Mouse (Mus musculus): Measurements from ENCODE around the gene Rere. TPM values are rescaled to one million over a fixed set of nuclear protein-coding genes. Genes with fewer than 3 reads are reported as not detected.

The Rere gene
- polyA plus RNA-seq, 1 experiment = 26.2 TPM

- TF ChIP-seq CTCF (IDR thresholded peaks at IDR 0.05; ENCODE audit: control insufficient read depth, insufficient read depth, insufficient replicate concordance, low read depth, low read length) (no peak), POLR2A (IDR thresholded peaks at IDR 0.05; ENCODE audit: control insufficient read depth, low read depth, low read length) (no peak)
- H3K36me3 ChIP-seq (ENCODE audit: control insufficient read depth, insufficient read depth, low read length) = no peaks in the 10 kb centered on the region
- no peak overlapping the region for H3K27ac ChIP-seq (ENCODE audit: control insufficient read depth, insufficient read depth, low read depth, low read length)
- H3K4me3 ChIP-seq (ENCODE audit: control insufficient read depth, low read depth, low read length) = no peak overlapping the region
- no peaks in the 10 kb centered on the region for H3K27me3 ChIP-seq (ENCODE audit: control insufficient read depth, insufficient read depth, low read length)
- H3K4me1 ChIP-seq (ENCODE audit: control insufficient read depth, insufficient read depth, low read length) = no peaks in the 10 kb centered on the region; the same call in 1 of the 2 replicates
These were observed 180.9 kb downstream of the Rere start for GRCm38 (mm10) chr4:150462367-150462766.

DNA sequence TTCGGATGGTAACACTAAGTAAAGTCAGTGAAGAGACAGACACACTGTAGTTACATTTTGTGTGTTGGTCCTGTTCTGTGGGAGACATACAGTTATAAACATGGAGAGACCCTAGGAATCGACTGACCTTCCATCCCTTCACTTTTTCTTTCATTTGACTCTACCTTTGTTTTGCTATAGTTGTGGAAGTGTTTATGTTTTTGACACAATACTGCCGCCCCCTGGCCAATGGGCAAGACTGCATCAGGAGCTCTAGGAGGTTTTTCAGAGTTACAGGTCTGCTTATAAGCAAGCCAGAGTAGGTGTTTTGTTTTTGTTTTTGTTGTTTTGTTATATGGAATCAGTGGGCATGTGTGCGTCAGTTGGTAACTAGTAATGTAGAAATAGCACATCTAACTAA, 184.3 kb downstream of the Rere start:
- H3K27ac ChIP-seq (ENCODE audit: control insufficient read depth, insufficient read depth, low read depth, low read length) = no peak overlapping the region
- H3K4me3 ChIP-seq (ENCODE audit: control insufficient read depth, low read depth, low read length) = no peak overlapping the region
- no peaks in the 10 kb centered on the region; the same call in 1 of the 2 replicates for H3K36me3 ChIP-seq (ENCODE audit: control insufficient read depth, insufficient read depth, low read length)
- H3K27me3 ChIP-seq (ENCODE audit: control insufficient read depth, insufficient read depth, low read length) = no peaks in the 10 kb centered on the region
- no peaks in the 10 kb centered on the region; the same call in 1 of the 2 replicates for H3K4me1 ChIP-seq (ENCODE audit: control insufficient read depth, insufficient read depth, low read length)
- TF ChIP-seq CTCF (IDR thresholded peaks at IDR 0.05; ENCODE audit: control insufficient read depth, insufficient read depth, insufficient replicate concordance, low read depth, low read length) = peak; percentile 2; the same call in 1 of the 2 replicates
- no peak for TF ChIP-seq POLR2A (IDR thresholded peaks at IDR 0.05; ENCODE audit: control insufficient read depth, low read depth, low read length)

- no peak for TF ChIP-seq CTCF (IDR thresholded peaks at IDR 0.05; ENCODE audit: control insufficient read depth, insufficient read depth, insufficient replicate concordance, low read depth, low read length)
- TF ChIP-seq POLR2A (IDR thresholded peaks at IDR 0.05; ENCODE audit: control insufficient read depth, low read depth, low read length) = no peak
- Histone ChIP-seq H3K27ac (ENCODE audit: control insufficient read depth, insufficient read depth, low read depth, low read length) (no peak overlapping the region), H3K36me3 (ENCODE audit: control insufficient read depth, insufficient read depth, low read length) (no peaks in the 10 kb centered on the region; the same call in 1 of the 2 replicates), H3K4me1 (ENCODE audit: control insufficient read depth, insufficient read depth, low read length) (no peaks in the 10 kb centered on the region), H3K4me3 (ENCODE audit: control insufficient read depth, low read depth, low read length) (no peak overlapping the region), H3K27me3 (ENCODE audit: control insufficient read depth, insufficient read depth, low read length) (no peaks in the 10 kb centered on the region)
These were observed 187.8 kb downstream of the Rere start for GRCm38 (mm10) chr4:150469274-150469673.

DNA sequence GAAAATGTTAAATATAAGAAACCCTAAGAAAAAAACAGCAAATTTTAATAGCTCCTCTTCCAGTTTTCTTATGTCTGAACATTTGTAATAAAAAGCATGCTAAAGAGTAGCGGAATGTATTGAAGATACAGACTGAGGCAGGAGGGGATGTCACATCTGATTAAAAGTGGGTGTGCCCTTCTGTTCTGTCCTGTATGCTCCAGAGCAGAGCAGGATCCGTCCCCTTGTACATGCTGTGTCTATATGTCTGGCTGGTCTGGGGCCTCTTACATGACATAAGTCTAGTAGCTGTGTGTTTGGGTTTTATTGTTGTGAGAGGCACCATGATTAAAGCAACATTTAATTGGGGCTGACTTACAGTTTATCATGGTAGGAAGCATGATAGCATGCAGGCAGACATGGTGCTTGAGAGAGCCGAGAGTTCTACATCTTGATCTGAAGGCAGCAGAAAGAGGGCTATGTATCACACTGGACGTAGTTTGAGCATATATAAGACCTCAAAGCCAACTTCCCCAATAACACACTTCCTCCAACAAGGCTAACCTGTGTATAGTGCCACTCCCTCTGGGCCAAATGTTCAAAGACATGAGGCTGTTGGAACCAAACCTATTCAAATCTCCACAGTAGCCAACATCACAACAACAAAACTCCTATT, 189.4 kb downstream of the Rere start:
- Histone ChIP-seq H3K27ac (ENCODE audit: control insufficient read depth, insufficient read depth, low read depth, low read length) (no peak overlapping the region), H3K36me3 (ENCODE audit: control insufficient read depth, insufficient read depth, low read length) (no peaks in the 10 kb centered on the region; the same call in 1 of the 2 replicates), H3K4me3 (ENCODE audit: control insufficient read depth, low read depth, low read length) (peak overlapping the region; percentile 37; the same call in 1 of the 2 replicates), H3K27me3 (ENCODE audit: control insufficient read depth, insufficient read depth, low read length) (no peaks in the 10 kb centered on the region), H3K4me1 (ENCODE audit: control insufficient read depth, insufficient read depth, low read length) (no peaks in the 10 kb centered on the region)
- TF ChIP-seq POLR2A (IDR thresholded peaks at IDR 0.05; ENCODE audit: control insufficient read depth, low read depth, low read length) = no peak
- no peak for TF ChIP-seq CTCF (IDR thresholded peaks at IDR 0.05; ENCODE audit: control insufficient read depth, insufficient read depth, insufficient replicate concordance, low read depth, low read length)

- Histone ChIP-seq H3K27ac (ENCODE audit: control insufficient read depth, insufficient read depth, low read depth, low read length) (no peak overlapping the region), H3K4me3 (ENCODE audit: control insufficient read depth, low read depth, low read length) (peak overlapping the region; percentile 57), H3K36me3 (ENCODE audit: control insufficient read depth, insufficient read depth, low read length) (no peaks in the 10 kb centered on the region; the same call in 1 of the 2 replicates), H3K27me3 (ENCODE audit: control insufficient read depth, insufficient read depth, low read length) (no peaks in the 10 kb centered on the region), H3K4me1 (ENCODE audit: control insufficient read depth, insufficient read depth, low read length) (no peaks in the 10 kb centered on the region)
- no peak for TF ChIP-seq POLR2A (IDR thresholded peaks at IDR 0.05; ENCODE audit: control insufficient read depth, low read depth, low read length)
- TF ChIP-seq CTCF (IDR thresholded peaks at IDR 0.05; ENCODE audit: control insufficient read depth, insufficient read depth, insufficient replicate concordance, low read depth, low read length) = no peak
These were observed 191.4 kb downstream of the Rere start for GRCm38 (mm10) chr4:150472751-150473436.

DNA sequence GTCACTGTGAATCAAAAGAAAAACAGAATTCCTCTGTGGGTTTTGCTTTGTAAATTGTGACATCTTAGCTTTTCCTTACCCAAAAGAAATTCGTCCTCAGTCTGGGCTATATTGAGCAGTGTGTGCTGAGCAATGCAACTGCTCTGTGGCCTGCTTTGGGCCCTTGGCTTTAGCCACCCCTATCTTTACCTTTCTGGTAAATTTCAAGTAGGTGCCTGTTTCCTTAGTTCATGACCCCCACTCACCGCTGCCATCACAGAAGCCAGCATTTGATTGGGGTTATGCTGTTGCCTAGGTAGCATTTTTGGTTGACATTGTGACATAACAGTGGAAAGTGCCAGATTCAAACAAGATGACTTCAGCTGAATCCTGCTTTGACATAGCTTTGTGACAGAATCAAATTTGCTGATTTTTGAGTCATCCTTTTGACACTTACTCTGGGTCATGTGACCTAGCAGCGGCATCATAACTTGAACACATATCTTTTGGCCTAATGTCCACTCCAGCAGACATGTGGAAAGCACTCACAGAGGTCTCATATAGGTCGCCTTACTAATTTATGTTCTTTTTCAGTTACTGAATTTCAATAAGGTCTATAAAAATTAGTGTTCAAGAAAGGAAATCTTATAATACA, 192.1 kb downstream of the Rere start:
- no peaks in the 10 kb centered on the region for H3K4me1 ChIP-seq (ENCODE audit: control insufficient read depth, insufficient read depth, low read length)
- H3K27me3 ChIP-seq (ENCODE audit: control insufficient read depth, insufficient read depth, low read length) = no peaks in the 10 kb centered on the region
- H3K36me3 ChIP-seq (ENCODE audit: control insufficient read depth, insufficient read depth, low read length) = no peaks in the 10 kb centered on the region; the same call in 1 of the 2 replicates
- no peak overlapping the region for H3K27ac ChIP-seq (ENCODE audit: control insufficient read depth, insufficient read depth, low read depth, low read length)
- H3K4me3 ChIP-seq (ENCODE audit: control insufficient read depth, low read depth, low read length) = peak overlapping the region; percentile 57
- TF ChIP-seq CTCF (IDR thresholded peaks at IDR 0.05; ENCODE audit: control insufficient read depth, insufficient read depth, insufficient replicate concordance, low read depth, low read length) = no peak
- no peak for TF ChIP-seq POLR2A (IDR thresholded peaks at IDR 0.05; ENCODE audit: control insufficient read depth, low read depth, low read length)

DNA sequence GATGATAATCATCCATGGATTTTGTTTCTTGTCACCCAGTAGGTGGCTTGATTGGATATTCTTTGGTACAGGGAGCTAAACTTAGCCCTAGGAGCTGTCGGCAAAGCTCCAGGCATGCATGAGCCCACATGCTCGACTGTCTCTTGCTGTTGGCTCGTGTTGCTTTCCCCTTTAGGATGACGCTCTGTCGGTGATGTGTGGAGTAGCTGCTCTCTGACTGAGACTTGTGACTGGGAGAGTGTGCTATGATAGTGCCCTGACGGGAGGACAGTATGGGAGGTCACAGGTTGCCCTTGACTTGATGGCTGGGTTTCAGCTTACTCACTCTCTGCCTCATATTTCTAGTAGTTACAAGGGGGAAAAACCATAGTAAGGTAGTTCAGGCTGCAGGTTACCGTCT, 192.6 kb downstream of the Rere start:
- Histone ChIP-seq H3K27me3 (ENCODE audit: control insufficient read depth, insufficient read depth, low read length) (no peaks in the 10 kb centered on the region), H3K36me3 (ENCODE audit: control insufficient read depth, insufficient read depth, low read length) (no peaks in the 10 kb centered on the region; the same call in 1 of the 2 replicates), H3K4me3 (ENCODE audit: control insufficient read depth, low read depth, low read length) (peak overlapping the region; percentile 25), H3K4me1 (ENCODE audit: control insufficient read depth, insufficient read depth, low read length) (no peaks in the 10 kb centered on the region), H3K27ac (ENCODE audit: control insufficient read depth, insufficient read depth, low read depth, low read length) (no peak overlapping the region)
- no peak for TF ChIP-seq POLR2A (IDR thresholded peaks at IDR 0.05; ENCODE audit: control insufficient read depth, low read depth, low read length)
- TF ChIP-seq CTCF (IDR thresholded peaks at IDR 0.05; ENCODE audit: control insufficient read depth, insufficient read depth, insufficient replicate concordance, low read depth, low read length) = no peak
